Mouse (Mus musculus): ENCODE measurements around the gene AW011738.

Gene AW011738

GRCm38 (mm10) chr4:156200623-156201475 lies 2.3 kb upstream of the AW011738 start, which contains the start of gene Isg15:
Isg15 (minus strand) TSS chr4:156200818.
- DNase-seq (ENCODE audit: low spot score) = peak; percentile 42

GRCm38 (mm10) chr4:156202462-156202893 lies 626 bp upstream of the AW011738 start:
- DNase-seq (ENCODE audit: low spot score) = no peak

- no peak for DNase-seq (ENCODE audit: low spot score)
Observed at GRCm38 (mm10) chr4:156203413-156204131, 468 bp downstream of the AW011738 start.

GRCm38 (mm10) chr4:156208872-156209271 lies 5.8 kb downstream of the AW011738 start:
- DNase-seq (ENCODE audit: low spot score) = no peak

- DNase-seq (ENCODE audit: low spot score) = no peak
Observed at GRCm38 (mm10) chr4:156209963-156210635, 7.0 kb downstream of the AW011738 start.

GRCm38 (mm10) chr4:156213134-156213533 lies 10.0 kb downstream of the AW011738 start:
- no peak for DNase-seq (ENCODE audit: low spot score)

GRCm38 (mm10) chr4:156215649-156216048 lies 12.5 kb downstream of the AW011738 start, which contains the start of gene Perm1:
Perm1 (plus strand) TSS chr4:156215868.
- DNase-seq (ENCODE audit: low spot score) = peak; percentile 74

GRCm38 (mm10) chr4:156216196-156216595 lies 13.1 kb downstream of the AW011738 start:
- DNase-seq (ENCODE audit: low spot score) = no peak

- no peak for DNase-seq (ENCODE audit: low spot score)
Observed at GRCm38 (mm10) chr4:156217022-156217669, 14.0 kb downstream of the AW011738 start.

- no peak for DNase-seq (ENCODE audit: low spot score)
Observed at GRCm38 (mm10) chr4:156217838-156218237, 14.7 kb downstream of the AW011738 start.

- DNase-seq (ENCODE audit: low spot score) = no peak
Observed at GRCm38 (mm10) chr4:156219936-156220335, 16.8 kb downstream of the AW011738 start.

- DNase-seq (ENCODE audit: low spot score) = no peak
Observed at GRCm38 (mm10) chr4:156224276-156224675, 21.2 kb downstream of the AW011738 start.

- DNase-seq (ENCODE audit: low spot score) = no peak
Observed at GRCm38 (mm10) chr4:156227752-156228392, 24.8 kb downstream of the AW011738 start.

GRCm38 (mm10) chr4:156228393-156229024 lies 25.4 kb downstream of the AW011738 start:
- no peak for DNase-seq (ENCODE audit: low spot score)

GRCm38 (mm10) chr4:156234021-156234501 lies 31.0 kb downstream of the AW011738 start:
- DNase-seq (ENCODE audit: low spot score) = no peak

- DNase-seq (ENCODE audit: low spot score) = peak; percentile 41
Observed at GRCm38 (mm10) chr4:156234701-156235213, 31.7 kb downstream of the AW011738 start, which contains the start of gene Plekhn1. Plekhn1 (minus strand) TSS chr4:156234857.

GRCm38 (mm10) chr4:156235360-156235770 lies 32.3 kb downstream of the AW011738 start:
- DNase-seq (ENCODE audit: low spot score) = no peak

- peak; percentile 84 for DNase-seq (ENCODE audit: low spot score)
Observed at GRCm38 (mm10) chr4:156235808-156236533, 32.9 kb downstream of the AW011738 start, which contains the start of gene Noc2l. Noc2l (plus strand) TSS chr4:156236010.

GRCm38 (mm10) chr4:156236651-156237447 lies 33.7 kb downstream of the AW011738 start:
- DNase-seq (ENCODE audit: low spot score) = no peak
